Comparison of ENCODE assay signal across 10 mouse cellular contexts in genomic region chr11:88241468-88242301, GRCm38 (mm10). TPM values are rescaled to one million over a fixed set of nuclear protein-coding genes. Genes with fewer than 3 reads are reported as not detected.
DNase-seq lines count a peak whose midpoint lies in the region; ATAC-seq and TF ChIP-seq lines count a peak whose summit lies in the region.
"Had no signal": no experiment of that assay in that cellular context is flagged by ENCODE, and none has a peak within 500 bp of the region (broad histone marks: within the 10 kb centered on the region; RNA-seq: fewer than 3 reads in every experiment).

No protein-coding gene starts in this region.

- no peaks in the 10 kb centered on the region for H3K36me3 ChIP-seq in intestine, embryonic 15.5 days
- no peaks in the 10 kb centered on the region for H3K36me3 ChIP-seq in liver, embryonic 13.5 days
- H3K36me3 ChIP-seq in stomach, postnatal 0 days (ENCODE audit: control insufficient read depth, insufficient read depth, low read length), result no peaks in the 10 kb centered on the region

- H3K27ac ChIP-seq in intestine, embryonic 15.5 days, result no peak overlapping the region; the same call in 1 of the 2 replicates
- H3K27ac ChIP-seq in liver, embryonic 13.5 days, result peak overlapping the region; percentile 32; the same call in 1 of the 2 replicates
- H3K27ac ChIP-seq in stomach, postnatal 0 days (replicated peaks), result no peak overlapping the region

- no peak overlapping the region for H3K9ac ChIP-seq in intestine, embryonic 15.5 days
- no peak overlapping the region for H3K9ac ChIP-seq in liver, embryonic 13.5 days
- H3K9ac ChIP-seq in stomach, postnatal 0 days (ENCODE audit: low read length), result 0 out of 2 replicates have a peak overlapping the region, but pooled peaks have one; percentile 1

- peak; percentile 15 for DNase-seq in lung, postnatal 10 days
- no peak for DNase-seq in lung, adult 18-20 months
- DNase-seq in liver, embryonic 13.5 days, result no peak
- DNase-seq in stomach, postnatal 0 days (ENCODE audit: low spot score), result no peak
- DNase-seq in adrenal gland, adult 2 months, result no peak
- DNase-seq in spleen, postnatal 36 days (ENCODE audit: low spot score in 2 of 2), result no peak
- no peak for DNase-seq in adrenal gland, adult 18-20 months (ENCODE audit: low spot score in 2 of 2)
- DNase-seq: cerebellum, postnatal 14 days had no signal

- no peak overlapping the region for H3K4me2 ChIP-seq in intestine, embryonic 15.5 days (replicated peaks)
- no peak overlapping the region for H3K4me2 ChIP-seq in liver, embryonic 13.5 days
- H3K4me2 ChIP-seq in stomach, postnatal 0 days (replicated peaks; ENCODE audit: low read depth), result no peak overlapping the region

- no peak for TF ChIP-seq CTCF in stomach, postnatal 0 days (IDR thresholded peaks at IDR 0.05; ENCODE audit: low read depth)

- H3K27me3 ChIP-seq in intestine, embryonic 15.5 days (replicated peaks), result no peaks in the 10 kb centered on the region
- no peaks in the 10 kb centered on the region for H3K27me3 ChIP-seq in liver, embryonic 13.5 days
- H3K27me3 ChIP-seq in stomach, postnatal 0 days (ENCODE audit: control insufficient read depth, insufficient read depth, low read length), result no peaks in the 10 kb centered on the region

- WGBS in intestine, embryonic 15.5 days, result 44% methylated on average over 12 of the region's 12 CpGs
- WGBS in liver, embryonic 13.5 days (ENCODE audit: insufficient replicate concordance), result 53% methylated on average over 12 of the region's 12 CpGs
- 54% methylated on average over 12 of the region's 12 CpGs for WGBS in stomach, postnatal 0 days

- H3K4me1 ChIP-seq in intestine, embryonic 15.5 days (replicated peaks), result peaks cover 6% of the 10 kb centered on the region; the same call in 1 of the 2 replicates
- peaks cover 12% of the 10 kb centered on the region; the same call in 1 of the 2 replicates for H3K4me1 ChIP-seq in liver, embryonic 13.5 days (replicated peaks)
- no peaks in the 10 kb centered on the region for H3K4me1 ChIP-seq in stomach, postnatal 0 days (replicated peaks; ENCODE audit: control insufficient read depth, insufficient read depth)

- 0 out of 2 replicates have a peak, but pooled peaks have one; percentile 47 for ATAC-seq in intestine, embryonic 15.5 days
- ATAC-seq in liver, embryonic 13.5 days (ENCODE audit: low read depth), result peak; percentile 65
- peak; percentile 81 for ATAC-seq in stomach, postnatal 0 days (ENCODE audit: low FRiP score, low TSS enrichment)

- no peak overlapping the region for H3K4me3 ChIP-seq in intestine, embryonic 15.5 days (replicated peaks)
- no peak overlapping the region for H3K4me3 ChIP-seq in liver, embryonic 13.5 days (replicated peaks)
- H3K4me3 ChIP-seq in stomach, postnatal 0 days (ENCODE audit: low read depth, low read length), result no peak overlapping the region

- no peaks in the 10 kb centered on the region for H3K9me3 ChIP-seq in intestine, embryonic 15.5 days
- H3K9me3 ChIP-seq in liver, embryonic 13.5 days (replicated peaks), result no peaks in the 10 kb centered on the region
- no peaks in the 10 kb centered on the region for H3K9me3 ChIP-seq in stomach, postnatal 0 days (ENCODE audit: control insufficient read depth, low read length)

- TF ChIP-seq EP300 in stomach, postnatal 0 days (optimal IDR thresholded peaks at IDR 0.05), result no peak

RNA-seq across cellular contexts. Expression of gene Mrps23, which starts 37.5 kb away (rescaled TPM):
- polyA plus RNA-seq in intestine, embryonic 15.5 days (2015; fragmentation: Nextera tagmentation; extraction: Ambion mirVana), result 59.6 and 62.3 TPM in 2 replicates
- 44.0 and 45.8 TPM in 2 replicates for polyA plus RNA-seq in liver, embryonic 13.5 days (2015; fragmentation: Nextera tagmentation; extraction: Ambion mirVana)
- 54.7 and 55.4 TPM in 2 replicates for polyA plus RNA-seq in stomach, postnatal 0 days (2015; fragmentation: Nextera tagmentation; extraction: Ambion mirVana)
- total RNA-seq in adrenal gland, adult 2 months (2021), result 100 to 1,000 TPM; 194 to 208 TPM
- 44.9 and 51.2 TPM in 2 replicates for polyA plus RNA-seq in adrenal gland, adult 2 months (2012; rRNA removed)
- total RNA-seq in adrenal gland, adult 18-20 months (2021), result 100 to 1,000 TPM; 173 to 206 TPM

RNA-seq across cellular contexts. Expression of gene Ccdc182, which starts 52.2 kb away (rescaled TPM):
- not detected in 2 replicates for polyA plus RNA-seq in intestine, embryonic 15.5 days (2015; fragmentation: Nextera tagmentation; extraction: Ambion mirVana)
- polyA plus RNA-seq in liver, embryonic 13.5 days (2015; fragmentation: Nextera tagmentation; extraction: Ambion mirVana), result not detected in 2 replicates
- polyA plus RNA-seq in stomach, postnatal 0 days (2015; fragmentation: Nextera tagmentation; extraction: Ambion mirVana), result not detected in 2 replicates
- total RNA-seq in adrenal gland, adult 2 months (2021), result not detected
- not detected in 2 replicates for polyA plus RNA-seq in adrenal gland, adult 2 months (2012; rRNA removed)
- not detected for total RNA-seq in adrenal gland, adult 18-20 months (2021)
- total RNA-seq: ES-E14 had no signal
